Mouse (Mus musculus): ENCODE results near the gene Csmd2.

Gene Csmd2

DNA sequence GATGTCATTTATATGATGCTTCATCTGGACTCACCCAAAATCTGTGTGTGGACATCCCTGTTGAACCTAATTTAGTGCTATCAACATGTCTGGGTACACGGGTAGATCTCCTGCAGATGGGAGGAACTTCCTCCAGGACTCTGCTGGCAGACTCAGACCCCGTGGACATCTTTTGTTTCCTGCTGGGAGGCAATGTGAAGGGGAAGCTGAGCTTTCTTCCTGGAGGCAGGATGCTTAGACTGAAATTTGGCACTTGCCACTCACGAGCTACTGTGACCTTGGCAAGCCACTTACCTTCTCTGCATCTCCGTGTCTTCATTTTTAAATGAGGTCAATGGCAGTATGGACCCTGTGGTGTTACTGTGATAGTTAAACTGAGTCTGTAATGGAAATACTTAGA lies 378.2 kb downstream of the Csmd2 start:
- DNase-seq = no peak

DNA sequence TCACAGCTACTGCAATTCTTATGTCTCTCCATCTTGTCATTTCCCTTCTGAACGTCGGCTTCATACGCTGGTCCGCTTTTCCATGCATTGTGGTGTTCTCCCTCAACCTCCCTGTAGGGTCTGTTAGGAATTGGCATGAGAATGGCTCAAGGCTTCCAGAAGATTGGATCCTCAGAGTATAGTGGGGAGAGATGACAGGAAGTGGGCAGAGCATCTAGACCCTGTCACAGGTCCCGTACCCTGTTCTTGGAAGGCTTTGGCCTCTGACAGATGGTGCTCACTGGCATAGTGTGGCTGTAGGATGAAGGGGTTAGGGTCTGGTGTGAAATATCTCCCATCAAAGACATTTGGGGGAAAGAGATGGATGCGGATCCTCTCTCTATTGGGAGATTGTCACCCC lies 380.4 kb downstream of the Csmd2 start:
- no peak for DNase-seq

GRCm38 (mm10) chr4:128371766-128372165 lies 384.1 kb downstream of the Csmd2 start:
- no peak for DNase-seq

DNA sequence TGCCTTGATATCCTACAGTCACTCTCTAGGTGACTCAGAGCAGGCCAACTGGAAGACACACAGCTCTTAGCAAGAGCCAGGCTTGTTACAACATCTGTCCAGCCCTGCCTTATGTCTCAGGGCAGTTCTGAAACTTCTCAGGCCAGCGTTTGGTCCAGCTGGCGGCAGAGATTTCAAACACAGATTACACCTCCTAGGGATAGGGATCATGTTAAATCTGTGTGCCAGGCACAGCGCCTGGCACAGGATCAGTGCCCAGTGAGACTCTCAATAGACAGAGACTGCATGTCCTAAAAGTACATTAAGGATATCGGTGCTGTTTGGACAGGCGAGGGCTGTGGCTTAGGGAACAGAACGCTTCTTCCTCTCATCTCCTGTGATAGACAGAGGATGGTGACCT lies 385.5 kb downstream of the Csmd2 start:
- no peak for DNase-seq

DNA sequence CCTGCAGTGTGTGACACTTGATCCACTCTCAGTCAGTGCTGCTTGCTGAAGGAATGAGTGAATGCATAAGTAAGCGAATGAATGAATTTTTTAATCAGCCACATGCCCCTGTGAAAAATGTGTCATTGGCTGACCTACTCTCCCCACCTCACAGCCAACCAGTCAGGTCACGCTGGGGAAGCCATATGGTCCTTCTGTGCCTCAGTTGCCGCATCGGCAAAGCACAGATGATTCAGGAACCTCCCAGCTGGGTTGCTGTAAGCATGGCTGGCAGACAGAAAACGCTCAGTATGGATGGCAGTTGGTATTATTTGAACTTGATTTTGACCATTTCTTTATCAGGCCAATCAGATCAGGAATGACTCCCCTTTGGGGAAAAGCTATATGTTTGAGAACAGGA lies 386.4 kb downstream of the Csmd2 start:
- DNase-seq = no peak

DNA sequence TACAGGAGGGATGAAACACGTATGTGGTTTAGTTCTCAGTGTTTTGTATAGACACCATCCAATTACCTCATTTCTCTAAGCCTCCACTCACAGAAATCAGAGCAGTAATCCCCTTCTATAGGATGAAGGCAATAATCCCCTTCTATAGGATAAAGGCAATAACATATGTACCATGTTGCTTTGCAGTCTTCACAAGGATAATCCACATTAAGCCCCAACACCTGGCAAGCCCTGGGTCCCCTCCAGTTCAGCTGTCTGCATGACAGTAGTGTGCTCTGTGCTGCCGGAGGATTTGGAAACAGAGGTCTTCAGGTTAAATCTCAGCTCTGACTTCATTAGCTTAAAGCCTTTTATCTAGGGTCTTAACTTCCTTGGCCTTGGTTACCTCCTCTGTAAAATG lies 391.3 kb downstream of the Csmd2 start:
- no peak for DNase-seq

GRCm38 (mm10) chr4:128381331-128381730 lies 393.7 kb downstream of the Csmd2 start:
- no peak for DNase-seq

DNA sequence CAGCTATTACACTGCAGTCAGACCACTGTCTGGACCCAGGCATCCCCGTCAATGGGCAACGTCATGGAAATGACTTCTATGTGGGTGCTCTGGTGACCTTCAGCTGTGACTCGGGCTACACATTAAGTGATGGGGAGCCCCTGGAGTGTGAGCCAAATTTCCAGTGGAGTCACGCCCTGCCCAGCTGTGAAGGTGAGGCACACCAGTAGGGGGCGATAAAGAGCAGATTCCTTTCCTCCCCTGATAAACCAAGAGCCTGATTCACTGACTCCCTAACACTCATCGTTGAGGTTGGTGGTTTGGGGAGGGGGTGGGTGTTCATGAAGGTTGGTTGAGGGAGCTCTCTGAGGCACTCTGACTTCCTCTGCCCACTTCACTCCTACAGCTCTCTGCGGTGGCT lies 396.1 kb downstream of the Csmd2 start:
- no peak for DNase-seq

DNA sequence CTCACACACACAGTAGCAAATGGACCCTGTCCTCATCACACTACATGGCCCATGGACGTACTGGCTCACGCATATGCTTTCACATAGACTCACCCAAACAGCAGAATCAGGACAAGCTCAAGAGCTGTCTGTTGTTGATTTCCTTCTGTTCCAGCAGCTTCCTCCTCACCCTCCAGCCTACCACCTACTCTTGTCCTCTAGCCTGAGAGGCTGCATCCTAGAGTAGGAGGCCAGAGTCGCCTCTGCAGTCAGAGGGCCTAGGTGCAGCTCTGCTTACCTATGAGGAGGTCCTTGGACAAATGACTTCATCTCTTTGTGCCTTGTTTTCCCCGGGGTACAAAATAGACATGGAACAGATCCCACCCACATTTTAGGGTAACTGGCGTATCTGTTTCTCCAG lies 403.8 kb downstream of the Csmd2 start:
- DNase-seq = no peak

DNA sequence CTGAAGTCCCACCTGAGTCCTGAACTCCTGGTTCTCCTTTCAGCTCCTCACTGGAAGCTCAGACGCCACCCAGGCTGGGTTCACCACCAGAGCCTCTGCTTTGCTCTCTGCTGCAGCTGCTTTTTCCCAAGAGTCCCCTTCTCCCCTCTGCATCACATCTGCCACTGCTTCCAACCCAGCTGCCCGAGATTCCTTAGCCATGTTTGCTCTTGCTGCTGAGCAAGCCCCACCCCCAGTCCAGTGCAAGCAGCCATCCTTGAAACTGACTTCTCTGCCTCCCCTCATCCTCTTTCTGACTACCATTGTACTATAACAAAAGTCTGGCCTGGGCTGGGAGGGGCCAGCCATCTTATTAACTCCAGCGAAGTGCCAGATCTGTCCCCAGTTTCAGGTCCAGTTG lies 404.6 kb downstream of the Csmd2 start:
- DNase-seq = no peak

DNA sequence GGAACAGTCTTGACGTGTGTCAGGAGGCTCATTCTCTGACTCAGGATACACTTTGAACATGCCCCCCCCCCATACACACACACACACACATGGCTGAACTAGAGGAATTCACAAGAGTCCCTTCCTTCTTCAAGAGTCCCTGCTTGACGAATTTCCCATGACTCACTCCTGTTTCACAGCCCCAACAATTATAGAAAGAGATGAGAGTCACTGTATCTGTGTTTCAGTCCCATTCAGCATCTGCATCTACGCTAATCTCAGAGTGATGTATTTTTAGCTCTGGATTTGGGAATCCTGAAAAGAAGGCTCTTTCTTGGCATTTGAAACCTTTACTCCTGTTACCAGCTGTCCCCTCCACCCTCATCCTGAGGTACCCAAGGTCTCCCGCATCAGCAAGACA lies 406.2 kb downstream of the Csmd2 start:
- DNase-seq = no peak

GRCm38 (mm10) chr4:128396616-128397015 lies 409.0 kb downstream of the Csmd2 start:
- no peak for DNase-seq

GRCm38 (mm10) chr4:128397804-128398203 lies 410.1 kb downstream of the Csmd2 start:
- no peak for DNase-seq

GRCm38 (mm10) chr4:128398948-128399347 lies 411.3 kb downstream of the Csmd2 start:
- no peak for DNase-seq

DNA sequence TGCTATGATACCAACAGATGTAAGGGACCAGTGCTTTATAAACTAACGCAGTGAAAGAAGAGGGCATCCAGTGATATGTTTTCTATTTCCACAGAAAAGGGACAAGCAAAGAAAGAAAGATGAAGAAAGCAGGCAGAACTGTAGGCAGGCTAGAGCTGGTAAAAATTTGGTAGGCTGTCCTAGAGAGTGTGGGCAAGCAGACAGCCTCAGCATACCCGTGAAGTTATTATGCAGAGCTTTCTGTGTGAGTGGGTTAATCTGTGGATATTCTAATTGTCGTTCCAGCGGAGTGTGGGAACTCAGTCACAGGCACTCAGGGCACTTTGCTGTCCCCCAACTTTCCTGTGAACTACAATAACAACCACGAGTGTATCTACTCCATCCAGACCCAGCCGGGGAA lies 412.4 kb downstream of the Csmd2 start:
- DNase-seq = no peak

DNA sequence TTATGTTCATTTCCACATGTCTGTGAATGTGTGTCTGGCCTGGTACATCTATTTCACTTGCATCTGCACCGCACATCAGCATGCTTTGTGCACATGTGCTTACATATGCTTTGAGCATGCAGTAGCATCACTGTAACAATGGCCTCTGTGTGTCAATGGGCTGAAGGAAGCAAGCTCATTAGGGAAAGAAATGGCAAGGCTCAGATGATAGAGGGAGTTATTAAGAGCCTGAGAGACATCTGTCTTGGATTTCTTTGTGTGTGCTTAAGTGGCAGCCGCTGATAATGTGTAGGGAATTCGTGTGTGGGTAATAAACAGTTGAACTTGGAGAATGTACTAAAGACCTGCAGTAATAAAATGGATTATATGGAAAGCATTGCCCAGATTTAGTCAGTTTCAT lies 413.9 kb downstream of the Csmd2 start:
- no peak for DNase-seq

DNA sequence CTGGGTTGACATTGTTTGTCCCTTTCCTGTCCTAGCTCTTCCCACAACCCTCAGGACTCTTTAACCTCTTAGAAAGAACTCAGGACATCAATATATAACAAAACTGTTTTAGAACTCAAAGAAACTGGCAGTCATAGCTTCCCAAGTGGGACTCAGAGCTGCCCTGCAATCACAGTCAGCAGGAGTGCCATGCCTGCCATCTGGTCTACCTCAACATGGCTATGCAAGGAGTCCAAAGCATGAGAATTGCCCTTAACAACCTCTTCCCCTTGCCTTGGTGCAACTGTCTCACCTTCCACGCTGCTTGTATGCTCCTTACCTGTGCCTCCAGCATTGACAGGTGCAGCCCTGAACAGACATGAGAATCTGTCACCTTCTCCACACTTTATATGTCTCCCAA lies 415.0 kb downstream of the Csmd2 start:
- DNase-seq = no peak

DNA sequence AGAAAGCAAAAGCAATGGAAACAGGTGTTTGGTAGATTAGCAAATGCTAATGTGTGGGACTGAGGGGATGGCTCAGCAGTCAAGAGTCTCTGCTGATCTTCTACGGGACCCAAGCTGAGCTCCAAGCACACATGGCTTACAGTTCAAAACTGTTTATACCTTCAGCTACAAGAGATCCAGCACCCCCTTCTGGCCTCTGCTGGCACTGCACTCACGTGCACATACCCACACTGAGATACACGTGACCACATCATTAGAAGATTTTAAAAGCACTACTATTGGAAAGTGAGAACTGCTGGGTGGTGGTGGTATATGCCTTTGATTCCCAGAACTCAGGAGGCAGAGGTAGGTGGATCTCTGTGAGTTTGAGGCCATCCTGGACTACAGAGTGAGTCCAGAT lies 417.9 kb downstream of the Csmd2 start:
- DNase-seq = no peak

- DNase-seq = no peak
These were observed 419.6 kb downstream of the Csmd2 start for GRCm38 (mm10) chr4:128407084-128407845.

DNA sequence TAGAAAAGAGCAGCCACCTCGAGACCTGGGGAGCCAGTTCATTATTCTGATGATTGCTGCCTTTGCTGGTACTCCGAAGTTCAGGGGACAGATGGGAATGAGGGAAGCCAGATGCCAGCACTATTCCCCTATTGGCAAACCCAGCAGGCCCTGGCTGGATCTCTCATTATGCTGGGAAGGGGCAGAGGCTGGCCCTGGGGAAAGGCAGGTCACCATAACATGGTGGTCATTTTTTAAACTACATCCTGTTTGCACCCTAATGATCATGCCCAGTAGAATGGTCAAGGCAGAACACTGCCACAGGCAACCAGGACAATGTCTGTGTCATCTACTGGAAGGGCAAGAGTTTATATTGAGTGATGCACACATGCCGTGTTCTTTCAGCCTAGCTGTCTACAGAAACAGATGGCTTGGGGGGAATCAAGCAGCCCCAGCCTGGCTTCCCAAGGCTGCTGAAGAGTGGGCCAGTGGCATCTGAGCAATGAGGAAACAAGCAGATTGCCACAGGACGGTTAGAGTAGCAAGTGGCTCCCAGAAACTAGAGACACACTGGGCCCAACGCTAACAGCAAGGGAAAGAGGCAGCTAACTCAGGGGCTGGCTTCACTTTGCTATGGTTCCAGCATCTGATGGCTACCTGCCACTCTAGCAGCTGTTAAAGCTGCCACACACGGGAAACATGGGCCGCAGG lies 424.4 kb downstream of the Csmd2 start:
- no peak for DNase-seq

DNA sequence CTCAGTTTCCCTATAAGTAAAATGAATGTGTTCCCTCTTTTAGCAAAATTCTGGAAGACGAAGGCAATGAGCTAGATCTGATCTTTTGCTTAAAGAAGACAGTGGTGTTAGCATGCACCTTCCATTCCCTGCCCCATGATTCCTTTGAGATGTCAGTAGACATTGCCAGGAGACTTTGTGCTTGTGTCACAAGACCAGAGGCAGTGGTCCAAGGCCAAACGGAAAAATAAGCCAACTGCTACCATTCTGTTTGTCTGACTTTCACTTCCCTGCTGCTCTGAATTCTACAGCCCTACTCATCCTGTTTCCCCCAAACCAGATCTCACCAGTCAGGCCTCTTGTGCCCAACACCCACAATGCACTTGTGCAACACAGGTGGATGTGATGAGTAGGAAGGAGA lies 427.1 kb downstream of the Csmd2 start:
- no peak for DNase-seq

- no peak for DNase-seq
These were observed 432.4 kb downstream of the Csmd2 start for GRCm38 (mm10) chr4:128419988-128420617.

DNA sequence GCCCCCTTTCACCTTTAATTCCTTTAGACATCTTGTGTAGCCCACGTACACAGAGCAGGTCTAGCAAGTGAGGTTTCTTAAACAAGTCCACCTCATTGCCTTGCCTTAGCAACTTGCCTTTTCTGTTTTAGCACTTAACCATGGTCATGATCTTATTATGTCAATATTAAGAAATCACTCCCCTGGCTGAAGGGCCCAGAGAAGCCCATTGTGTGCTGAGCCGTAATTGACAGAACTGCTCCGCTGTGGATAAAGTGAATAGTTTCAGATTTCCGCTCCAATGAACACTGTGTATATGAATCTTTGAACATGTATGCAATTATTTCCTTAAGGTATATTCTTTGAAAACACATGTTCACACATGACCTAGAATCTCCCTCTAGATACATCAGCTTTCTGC lies 434.8 kb downstream of the Csmd2 start:
- no peak for DNase-seq

DNA sequence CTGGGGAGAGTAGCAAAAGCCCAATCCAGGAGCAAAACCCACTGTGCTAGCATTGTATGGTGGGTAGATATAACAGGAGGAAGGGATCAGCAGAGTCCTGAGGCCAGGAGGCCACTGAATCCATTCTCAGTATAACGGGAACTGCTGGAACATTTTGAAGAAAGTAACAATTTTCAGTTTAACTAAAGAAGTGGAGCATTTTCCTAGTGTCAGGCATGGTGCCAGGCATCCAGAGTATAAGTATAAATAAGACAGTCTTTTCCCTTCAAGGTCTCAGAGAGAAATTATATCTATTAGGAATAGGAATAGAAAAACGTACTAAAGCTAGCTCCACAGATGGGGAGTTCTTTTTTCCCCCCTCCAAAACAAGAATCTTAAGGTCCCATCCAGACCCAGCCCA lies 437.7 kb downstream of the Csmd2 start:
- DNase-seq = no peak
